Mouse (Mus musculus): Measurements from ENCODE around the gene Prl3c1.
"Not testable (repeated sequence)": the region's sequence is repeated elsewhere in the genome, so short reads cannot be mapped to it uniquely, and the experiment has no call there.

Gene Prl3c1

GRCm38 (mm10) chr13:27196359-27196758 is at the start of gene Prl3c1:
Prl3c1 (plus strand) TSS chr13:27196659.
- no peak for DNase-seq

DNA sequence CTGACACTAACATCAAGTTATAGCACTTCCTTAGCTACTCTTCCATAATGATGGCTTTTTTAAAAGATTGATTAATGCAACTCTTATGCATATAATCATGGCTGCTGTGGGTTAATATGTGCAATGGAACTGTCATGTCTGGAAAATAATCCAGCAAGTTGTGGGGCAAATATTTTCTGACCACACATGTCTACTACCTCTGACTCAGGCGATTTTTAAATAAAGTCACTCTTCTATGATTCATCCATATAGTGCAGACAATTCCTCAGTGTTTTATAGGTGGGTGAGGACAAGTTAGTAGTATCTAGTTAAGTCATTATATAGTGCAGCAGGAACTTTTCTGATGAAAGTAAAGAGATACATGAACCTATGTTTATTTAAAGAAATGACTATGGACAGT is 48.2 kb upstream of the Prl3c1 start:
- DNase-seq, result no peak

- DNase-seq, result not testable (repeated sequence)
These were observed 40.0 kb upstream of the Prl3c1 start, which contains the start of gene Prl3d3 for GRCm38 (mm10) chr13:27156490-27156889. Prl3d3 (plus strand) TSS chr13:27156790.

GRCm38 (mm10) chr13:27241547-27241946 is 45.1 kb downstream of the Prl3c1 start, which contains the start of gene Prl3b1:
Prl3b1 (plus strand) TSS chr13:27241847.
- no peak for DNase-seq
